Mouse (Mus musculus): ENCODE data around the gene Cab39l.

DNA sequence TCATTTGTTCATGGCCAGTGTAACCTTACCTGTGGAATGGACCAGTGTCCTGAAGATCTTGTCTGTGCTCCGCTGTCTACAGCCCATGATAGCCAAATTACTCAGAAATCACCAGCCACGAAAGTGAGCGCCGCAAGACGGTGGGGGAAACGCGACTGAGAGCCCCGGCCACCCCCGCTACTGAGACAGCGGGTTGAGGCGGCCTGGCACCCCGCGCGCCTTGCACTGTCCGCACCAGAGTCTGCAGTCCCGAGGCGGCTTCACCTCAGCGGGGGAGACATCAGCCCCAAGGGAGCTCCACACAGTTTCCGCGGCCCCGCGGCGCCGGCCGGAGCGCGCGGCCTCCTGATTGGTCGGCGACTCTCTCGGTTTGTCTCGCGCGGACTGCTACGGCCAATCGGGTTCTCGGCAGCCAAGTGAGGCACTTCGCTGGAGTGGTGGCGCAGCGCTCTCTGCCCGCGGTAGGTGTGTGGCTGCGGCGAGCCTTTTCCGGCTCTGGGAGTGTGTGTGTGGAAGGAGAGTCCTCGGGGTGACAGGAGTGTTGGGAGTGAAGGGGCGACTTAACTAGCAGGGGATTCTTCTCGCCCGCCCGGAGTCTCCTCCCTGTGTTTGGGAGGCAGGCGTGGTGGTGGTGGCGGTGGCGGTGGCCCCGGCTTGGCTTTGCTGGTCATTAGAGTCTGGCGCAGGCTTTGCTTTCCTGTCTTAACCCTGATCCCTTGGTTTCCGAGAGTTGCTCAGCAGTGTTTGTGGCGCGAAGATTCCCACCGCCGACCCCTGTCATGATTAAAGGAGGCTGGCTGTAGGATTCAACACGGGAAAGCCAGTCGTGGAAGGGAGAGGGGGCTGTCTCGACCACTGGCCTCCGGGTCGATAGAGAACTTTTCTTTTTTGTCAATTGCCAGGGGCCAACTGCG is at the start of gene Cab39l, which contains the start of gene Setdb2:
- TF ChIP-seq POLR2A (IDR thresholded peaks at IDR 0.05; ENCODE audit: insufficient read depth, low read depth, low read length), result peak; percentile 94
- peak; percentile 59; the same call in 1 of the 2 replicates for TF ChIP-seq EP300 (IDR thresholded peaks at IDR 0.05; ENCODE audit: insufficient read depth, low read depth, low read length)

All from heart, adult 2 months (tissue).